In the genomic region with DNA sequence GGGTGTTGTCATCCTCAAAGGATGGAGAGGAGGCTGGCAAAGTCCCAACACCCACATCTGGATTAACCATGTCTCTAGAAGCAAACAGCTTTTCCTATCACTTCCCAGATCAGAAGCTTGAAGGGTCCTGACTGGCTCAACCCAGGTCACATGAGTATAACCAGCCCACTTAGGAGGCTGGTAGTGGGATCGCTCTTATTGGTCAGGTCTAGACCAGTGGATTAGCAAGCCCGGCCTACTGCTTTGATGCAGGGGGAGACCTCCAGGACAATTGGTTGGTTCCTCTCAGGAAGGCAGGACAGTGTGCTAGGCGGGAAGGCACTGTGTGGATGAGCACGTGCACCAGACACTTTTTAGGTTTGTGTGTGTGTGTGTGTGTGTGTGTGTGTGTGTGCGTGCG, we compare ENCODE assay signal across 25 mouse cellular contexts. TPM values are rescaled to one million over a fixed set of nuclear protein-coding genes. Genes with fewer than 3 reads are reported as not detected.
A peak's percentile ranks its signal among the peaks of the same experiment; 100 is the strongest.
DNase-seq lines count a peak whose midpoint lies in the region; ATAC-seq lines count a peak whose summit lies in the region.
"Had no signal": no experiment of that assay in that cellular context is flagged by ENCODE, and none has a peak within 500 bp of the region (broad histone marks: within the 10 kb centered on the region; RNA-seq: fewer than 3 reads in every experiment).

No protein-coding gene starts in this region.

- peaks cover 5% of the 10 kb centered on the region; the same call in 1 of the 2 replicates for H3K9me3 ChIP-seq in embryonic facial prominence, embryonic 14.5 days (ENCODE audit: control insufficient read depth, low read length)
- H3K9me3 ChIP-seq in embryonic facial prominence, embryonic 10.5 days = peaks cover under 1% of the 10 kb centered on the region; the same call in 1 of the 2 replicates
- H3K9me3 ChIP-seq: forebrain, embryonic 12.5 days; forebrain, embryonic 15.5 days; heart, embryonic 10.5 days had no signal

- WGBS in embryonic facial prominence, embryonic 14.5 days = 86% methylated on average over 6 of the region's 6 CpGs
- 83% methylated on average over 6 of the region's 6 CpGs for WGBS in embryonic facial prominence, embryonic 10.5 days

- no peak overlapping the region for H3K4me3 ChIP-seq in embryonic facial prominence, embryonic 14.5 days (ENCODE audit: low read depth, low read length)
- H3K4me3 ChIP-seq in embryonic facial prominence, embryonic 10.5 days = no peak overlapping the region
- H3K4me3 ChIP-seq: embryonic facial prominence, embryonic 13.5 days; forebrain, embryonic 12.5 days; forebrain, embryonic 15.5 days; heart, adult 2 months; heart, embryonic 10.5 days; heart, embryonic 13.5 days had no signal

- H3K27ac ChIP-seq in embryonic facial prominence, embryonic 14.5 days (replicated peaks; ENCODE audit: low read depth, low read length) = no peak overlapping the region
- H3K27ac ChIP-seq in embryonic facial prominence, embryonic 10.5 days (replicated peaks) = no peak overlapping the region
- H3K27ac ChIP-seq: embryonic facial prominence, embryonic 13.5 days; forebrain, embryonic 12.5 days; forebrain, embryonic 15.5 days; heart, adult 2 months; heart, embryonic 10.5 days; heart, embryonic 13.5 days; hindbrain, embryonic 14.5 days; hindbrain, postnatal 0 days had no signal

- H3K4me2 ChIP-seq in embryonic facial prominence, embryonic 14.5 days (ENCODE audit: low read depth, low read length) = no peak overlapping the region
- H3K4me2 ChIP-seq: embryonic facial prominence, embryonic 13.5 days; forebrain, embryonic 12.5 days; forebrain, embryonic 15.5 days; heart, embryonic 13.5 days; hindbrain, embryonic 14.5 days had no signal

- DNase-seq in embryonic facial prominence, embryonic 14.5 days (ENCODE audit: low spot score) = no peak
- no peak for DNase-seq in embryonic facial prominence, embryonic 10.5 days (ENCODE audit: low spot score)
- DNase-seq in ES-CJ7 (ENCODE audit: low read depth, low spot score) (peak; percentile 62), R1 (ENCODE audit: low read depth, low spot score) (peak; percentile 72)
- DNase-seq: adrenal gland, adult 2 months; adrenal gland, postnatal 14 days; cerebellum, adult 11 months; cerebellum, adult 2 months; cerebellum, adult 9-11 months; cerebellum, postnatal 25 days; gastrocnemius, postnatal 25 days; heart, adult 2 months; heart, postnatal 14 days; heart, postnatal 4 days had no signal

- ATAC-seq in embryonic facial prominence, embryonic 14.5 days (ENCODE audit: low read depth) = peak; percentile 41; the same call in 1 of the 2 replicates
- no peak for ATAC-seq in granulocyte monocyte progenitor cell, adult 5-6 weeks (replicated peaks; ENCODE audit: poor library complexity, severe bottlenecking)
- ATAC-seq in erythroid progenitor cell, adult 5-6 weeks (replicated peaks; ENCODE audit: low FRiP score, poor library complexity, severe bottlenecking) = no peak
- ATAC-seq: forebrain, embryonic 15.5 days; hindbrain, postnatal 0 days; inflammation-experienced regulatory T-cells, adult 6 months; intestine, embryonic 16.5 days had no signal

- no peak overlapping the region for H3K9ac ChIP-seq in embryonic facial prominence, embryonic 14.5 days (ENCODE audit: low read depth, low read length)
- H3K9ac ChIP-seq: embryonic facial prominence, embryonic 13.5 days; forebrain, embryonic 12.5 days; forebrain, embryonic 15.5 days; heart, embryonic 13.5 days; hindbrain, embryonic 14.5 days had no signal

- no peaks in the 10 kb centered on the region for H3K36me3 ChIP-seq in embryonic facial prominence, embryonic 14.5 days (ENCODE audit: control insufficient read depth, insufficient read depth, low read length)
- H3K36me3 ChIP-seq in embryonic facial prominence, embryonic 10.5 days (replicated peaks) = no peaks in the 10 kb centered on the region
- H3K36me3 ChIP-seq: embryonic facial prominence, embryonic 13.5 days; forebrain, embryonic 12.5 days; forebrain, embryonic 15.5 days; heart, embryonic 10.5 days; heart, embryonic 13.5 days had no signal

- H3K27me3 ChIP-seq in embryonic facial prominence, embryonic 14.5 days (replicated peaks; ENCODE audit: control insufficient read depth, insufficient read depth, low read length) = no peaks in the 10 kb centered on the region
- H3K27me3 ChIP-seq in embryonic facial prominence, embryonic 10.5 days (replicated peaks; ENCODE audit: low read depth, poor library complexity, severe bottlenecking) = no peaks in the 10 kb centered on the region
- H3K27me3 ChIP-seq: embryonic facial prominence, embryonic 13.5 days; forebrain, embryonic 12.5 days; forebrain, embryonic 15.5 days; heart, embryonic 13.5 days had no signal

- no peaks in the 10 kb centered on the region for H3K4me1 ChIP-seq in embryonic facial prominence, embryonic 14.5 days (ENCODE audit: control insufficient read depth, insufficient read depth, low read length)
- H3K4me1 ChIP-seq in embryonic facial prominence, embryonic 10.5 days = peaks cover 9% of the 10 kb centered on the region; the same call in 1 of the 2 replicates
- H3K4me1 ChIP-seq: forebrain, embryonic 12.5 days; forebrain, embryonic 15.5 days; heart, embryonic 13.5 days had no signal

RNA-seq across cellular contexts. Expression of a gene that starts 30.5 kb away (rescaled TPM):
- polyA plus RNA-seq in embryonic facial prominence, embryonic 14.5 days (2014; fragmentation: Nextera tagmentation; extraction: Ambion mirVana) = 10.5 and 11.9 TPM in 2 replicates
- polyA plus RNA-seq in embryonic facial prominence, embryonic 10.5 days (2016; fragmentation: Nextera tagmentation; extraction: Ambion mirVana) = 8.2 and 10.1 TPM in 2 replicates
- 8.7 and 15.9 TPM in 2 replicates for total RNA-seq in granulocyte monocyte progenitor cell, adult 5-6 weeks (2014; fragmentation: Nextera tagmentation)
- 7.6 and 9.0 TPM in 2 replicates for total RNA-seq in granulocyte monocyte progenitor cell, adult 5-6 weeks (2017)
- total RNA-seq in erythroid progenitor cell, adult 5-6 weeks (2015; ENCODE audit: low replicate concordance) = 6.5 and 6.7 TPM in 2 replicates
- total RNA-seq in erythroid progenitor cell, adult 5-6 weeks (2017; ENCODE audit: low replicate concordance) = 3.6 and 9.9 TPM in 2 replicates

Comparison
In these comparisons a context has a peak if more than half of its experiments do, and no peak if none do; other contexts are left out.
1. DNase-seq: peak in ES-CJ7 (single experiment) and R1 (single experiment); none in embryonic facial prominence, embryonic 14.5 days (single experiment) and embryonic facial prominence, embryonic 10.5 days (single experiment).